Mouse (Mus musculus): ENCODE measurements around the gene Pla2g2e. TPM values are rescaled to one million over a fixed set of nuclear protein-coding genes. Genes with fewer than 3 reads are reported as not detected.

Pla2g2e gene
- polyA plus RNA-seq (2016; fragmentation: Nextera tagmentation; extraction: Ambion mirVana), result not detected in 2 replicates

DNA sequence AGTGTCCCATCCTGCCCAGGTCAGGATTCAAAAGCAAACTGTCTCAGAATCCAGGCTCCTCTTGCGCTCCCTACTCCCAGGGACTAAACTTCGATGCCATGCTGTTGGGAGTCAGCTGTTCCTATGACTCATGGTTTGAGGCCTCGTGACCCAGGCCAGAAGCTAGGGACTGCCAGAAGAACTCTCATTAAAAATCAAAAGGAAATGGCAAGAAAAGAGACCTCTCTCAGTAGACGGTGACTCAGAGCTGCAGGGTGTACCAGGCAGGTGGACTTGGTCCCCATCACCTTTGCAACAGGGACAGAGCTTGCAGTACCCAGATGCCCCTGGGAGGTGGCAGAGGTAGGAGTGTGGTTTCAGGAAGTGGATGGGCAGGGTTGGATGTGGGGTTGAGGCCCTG lies at the start of gene Pla2g2e:
TSS of gene Pla2g2e (plus strand) at position 212 of the 400 bp plus-strand sequence.
- no peak within 1 kb of the TSS for H3K27ac ChIP-seq
- H3K9me3 ChIP-seq (replicated peaks), result no peaks in the 10 kb centered on the region
- peaks cover 37% of the 10 kb centered on the region for H3K27me3 ChIP-seq (replicated peaks)
- no peak within 1 kb of the TSS for H3K4me2 ChIP-seq
- 70% methylated on average over 4 of the region's 4 CpGs for WGBS (ENCODE audit: insufficient replicate concordance)
- H3K4me1 ChIP-seq, result no peaks in the 10 kb centered on the region
- H3K4me3 ChIP-seq, result no peak within 1 kb of the TSS
- H3K9ac ChIP-seq, result no peak within 1 kb of the TSS
- no peaks in the 10 kb centered on the region for H3K36me3 ChIP-seq
- ATAC-seq, result no peak

DNA sequence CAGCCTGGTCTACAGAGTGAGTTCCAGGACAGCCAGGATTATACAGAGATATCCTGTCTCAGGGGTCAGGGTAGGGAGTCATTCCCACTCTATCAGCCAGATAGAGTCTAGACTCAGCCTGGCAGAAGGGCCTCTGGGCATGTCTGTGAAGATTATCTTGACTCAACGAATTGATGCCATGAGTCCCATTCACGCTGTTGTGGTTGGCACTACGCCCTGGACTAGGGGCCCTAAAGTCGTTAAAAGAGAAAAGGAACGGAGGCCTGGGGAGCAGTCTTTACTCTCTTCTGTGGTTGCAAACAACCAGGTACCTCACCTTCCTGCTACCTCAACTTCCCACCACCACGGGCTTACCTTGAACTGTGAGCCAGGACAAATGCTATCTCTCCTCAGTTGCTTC lies 37.9 kb upstream of the Pla2g2e start:
- no peak for ATAC-seq
- 75% methylated on average over 6 of the region's 6 CpGs for WGBS (ENCODE audit: insufficient replicate concordance)
- Histone ChIP-seq H3K9me3 (replicated peaks) (peaks cover 17% of the 10 kb centered on the region; the same call in 1 of the 2 replicates), H3K27me3 (replicated peaks) (no peaks in the 10 kb centered on the region), H3K36me3 (no peaks in the 10 kb centered on the region), H3K27ac (no peak overlapping the region), H3K9ac (no peak overlapping the region), H3K4me2 (no peak overlapping the region), H3K4me1 (no peaks in the 10 kb centered on the region), H3K4me3 (no peak overlapping the region)

DNA sequence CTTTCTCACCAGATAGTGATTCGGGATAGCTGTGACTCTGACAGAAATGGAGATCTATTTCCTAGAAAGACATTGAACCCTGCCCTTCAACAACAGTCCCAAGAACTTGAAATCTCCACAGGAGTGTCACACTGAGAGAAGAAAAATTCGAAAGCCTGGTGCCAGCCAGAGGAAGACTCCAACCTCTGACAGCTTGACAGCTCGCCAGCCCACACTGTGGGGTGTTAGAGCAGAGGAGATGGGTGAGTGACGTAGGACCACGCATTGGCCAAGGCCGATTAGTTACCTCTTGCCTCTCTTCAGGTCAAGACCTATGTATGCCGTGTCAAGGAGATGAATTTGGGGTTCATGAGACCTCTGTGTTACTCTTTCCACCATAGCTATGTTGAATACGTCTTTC lies 37.0 kb upstream of the Pla2g2e start:
- no peak overlapping the region for H3K4me3 ChIP-seq
- H3K27me3 ChIP-seq (replicated peaks), result no peaks in the 10 kb centered on the region
- H3K36me3 ChIP-seq, result no peaks in the 10 kb centered on the region
- H3K9ac ChIP-seq, result no peak overlapping the region
- no peak overlapping the region for H3K27ac ChIP-seq
- 62% methylated on average over 8 of the region's 8 CpGs for WGBS (ENCODE audit: insufficient replicate concordance)
- no peaks in the 10 kb centered on the region for H3K4me1 ChIP-seq
- no peak overlapping the region for H3K4me2 ChIP-seq
- peaks cover 26% of the 10 kb centered on the region; the same call in 1 of the 2 replicates for H3K9me3 ChIP-seq (replicated peaks)
- no peak for ATAC-seq

DNA sequence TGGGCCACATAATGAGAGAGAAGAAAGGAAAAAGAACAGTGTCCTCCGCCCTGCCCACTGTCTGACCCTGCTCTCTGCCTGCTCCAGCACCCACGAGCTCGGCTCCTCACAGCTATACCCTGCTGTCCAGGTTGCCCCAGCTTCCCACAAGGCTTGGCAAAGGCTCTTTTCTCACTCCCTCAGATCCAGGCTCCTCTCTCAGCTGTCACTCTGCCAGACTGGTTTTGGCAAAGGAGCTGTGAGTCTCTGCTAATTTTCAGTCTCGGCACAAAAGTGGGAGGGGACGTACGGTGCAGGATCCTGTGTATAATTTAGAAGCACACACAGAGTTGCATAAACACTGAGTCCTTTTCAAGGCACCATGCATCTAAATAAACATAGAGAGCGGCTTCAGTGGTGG lies 36.4 kb upstream of the Pla2g2e start:
- 86% methylated on average over 7 of the region's 7 CpGs for WGBS (ENCODE audit: insufficient replicate concordance)
- no peak for ATAC-seq

DNA sequence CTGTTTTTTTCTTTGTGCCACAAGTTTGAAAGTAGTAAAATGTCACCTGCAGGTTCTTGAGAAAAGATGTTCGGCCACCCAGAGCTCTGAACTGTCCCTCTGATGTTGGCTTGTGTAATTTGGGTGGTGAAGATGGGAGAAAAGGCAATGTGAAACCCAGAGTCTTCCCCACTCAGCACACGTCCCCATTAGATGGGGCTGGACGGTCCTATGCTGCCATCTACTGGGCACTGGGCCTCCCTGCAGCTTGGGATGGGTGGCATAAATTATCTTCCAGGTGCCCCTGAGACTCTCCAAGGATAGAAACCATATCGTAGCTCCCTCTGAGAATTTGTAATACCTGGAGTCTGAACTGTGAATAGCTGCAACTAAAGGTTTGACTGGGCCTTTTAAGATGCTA lies 26.3 kb upstream of the Pla2g2e start:
- WGBS (ENCODE audit: insufficient replicate concordance), result 9% methylated on average over 4 of the region's 4 CpGs
- ATAC-seq, result no peak
- H3K27ac ChIP-seq, result no peak overlapping the region

More for the DNA sequence above, 36.4 kb upstream of the Pla2g2e start:
- no peak overlapping the region for H3K9ac ChIP-seq
- H3K27me3 ChIP-seq (replicated peaks), result no peaks in the 10 kb centered on the region
- no peak overlapping the region for H3K27ac ChIP-seq
- no peaks in the 10 kb centered on the region for H3K4me1 ChIP-seq
- no peaks in the 10 kb centered on the region for H3K36me3 ChIP-seq
- no peak overlapping the region for H3K4me2 ChIP-seq
- H3K9me3 ChIP-seq (replicated peaks), result peaks cover 26% of the 10 kb centered on the region; the same call in 1 of the 2 replicates
- H3K4me3 ChIP-seq, result no peak overlapping the region

DNA sequence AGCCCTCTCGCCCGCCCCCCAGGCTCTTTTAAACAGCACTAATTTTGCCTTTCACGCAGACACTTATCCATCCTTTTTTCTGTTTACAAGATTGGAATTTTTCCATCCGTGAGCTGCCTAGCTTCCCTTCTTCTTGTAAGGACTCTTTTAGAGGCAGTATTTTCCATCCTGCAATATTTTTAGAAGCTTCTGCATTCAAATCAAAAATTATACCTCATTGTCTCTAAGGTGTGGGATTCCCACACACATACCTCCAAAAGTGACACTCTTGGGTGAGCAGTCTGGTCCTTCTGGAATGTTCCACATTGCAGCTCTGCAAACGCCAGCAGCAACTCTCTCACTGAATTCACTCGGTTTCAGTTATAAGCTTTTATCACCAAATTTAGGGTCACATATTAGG lies 24.8 kb upstream of the Pla2g2e start:
- no peak overlapping the region for H3K4me2 ChIP-seq
- H3K27ac ChIP-seq, result no peak overlapping the region
- H3K9ac ChIP-seq, result no peak overlapping the region
- H3K9me3 ChIP-seq (replicated peaks), result no peaks in the 10 kb centered on the region
- ATAC-seq, result no peak
- no peaks in the 10 kb centered on the region for H3K4me1 ChIP-seq
- 63% methylated on average over 6 of the region's 6 CpGs for WGBS (ENCODE audit: insufficient replicate concordance)
- H3K27me3 ChIP-seq (replicated peaks), result peaks cover 8% of the 10 kb centered on the region; the same call in 1 of the 2 replicates
- H3K4me3 ChIP-seq, result no peak overlapping the region
- no peaks in the 10 kb centered on the region for H3K36me3 ChIP-seq

More for the DNA sequence above, 26.3 kb upstream of the Pla2g2e start:
- H3K27me3 ChIP-seq (replicated peaks), result 0 out of 2 replicates have a peak, but pooled peaks cover 4% of the 10 kb centered on the region
- H3K4me2 ChIP-seq, result no peak overlapping the region
- no peaks in the 10 kb centered on the region for H3K9me3 ChIP-seq (replicated peaks)
- no peaks in the 10 kb centered on the region for H3K36me3 ChIP-seq
- H3K4me3 ChIP-seq, result no peak overlapping the region
- no peaks in the 10 kb centered on the region for H3K4me1 ChIP-seq
- no peak overlapping the region for H3K9ac ChIP-seq

DNA sequence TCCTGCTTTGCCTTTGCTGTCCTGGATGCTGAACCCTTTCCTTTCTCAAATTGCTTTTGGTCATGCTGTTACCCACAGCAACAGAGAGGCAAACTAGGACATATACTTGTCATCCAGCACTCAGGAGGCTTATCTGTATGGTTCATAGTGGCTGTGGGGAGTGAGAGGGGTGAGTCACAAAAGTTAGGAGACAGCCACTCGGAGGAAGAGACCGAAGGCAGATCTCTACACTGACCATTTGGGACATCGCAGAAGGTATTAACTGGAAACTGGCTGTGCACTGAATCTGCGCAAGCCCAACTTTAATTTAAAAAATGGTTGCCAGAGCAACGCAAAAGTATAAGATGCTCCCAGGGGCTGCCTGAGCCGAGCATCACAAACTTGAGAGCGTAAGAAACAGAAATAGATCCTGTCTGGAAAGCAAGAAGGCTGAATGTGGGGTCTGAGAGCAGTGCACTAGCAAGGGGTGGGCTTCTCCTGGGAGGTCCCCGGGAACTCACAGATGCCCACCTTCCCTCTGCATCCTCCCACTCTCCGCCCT lies 22.6 kb upstream of the Pla2g2e start:
- WGBS (ENCODE audit: insufficient replicate concordance), result 70% methylated on average over 9 of the region's 9 CpGs
- ATAC-seq, result no peak
- Histone ChIP-seq H3K36me3 (no peaks in the 10 kb centered on the region), H3K4me2 (no peak overlapping the region), H3K27me3 (replicated peaks) (peaks cover 25% of the 10 kb centered on the region), H3K9me3 (replicated peaks) (no peaks in the 10 kb centered on the region), H3K4me3 (no peak overlapping the region), H3K27ac (no peak overlapping the region), H3K4me1 (0 out of 2 replicates have a peak, but pooled peaks cover 4% of the 10 kb centered on the region), H3K9ac (no peak overlapping the region)

DNA sequence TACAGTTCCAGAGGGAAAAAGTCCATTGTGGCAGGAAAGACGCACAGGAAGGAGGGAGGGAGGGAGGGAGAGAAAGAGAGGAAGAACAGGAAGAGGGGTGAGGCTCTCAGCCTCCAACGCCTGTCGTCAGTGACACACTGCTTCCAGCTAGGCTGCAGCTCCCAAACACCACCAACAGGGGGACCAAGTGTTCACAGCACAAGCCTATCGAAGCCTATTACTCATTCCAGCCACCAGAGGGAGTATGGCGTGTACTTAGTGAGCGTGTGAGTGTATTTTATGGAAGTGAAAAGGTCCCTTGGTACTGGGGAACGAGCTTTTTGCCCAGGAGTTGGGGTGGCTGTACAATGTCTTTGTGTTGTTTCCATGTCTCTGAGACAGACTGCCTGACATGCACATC lies 21.3 kb upstream of the Pla2g2e start:
- Histone ChIP-seq H3K9me3 (replicated peaks) (no peaks in the 10 kb centered on the region), H3K27me3 (replicated peaks) (peaks cover 28% of the 10 kb centered on the region), H3K4me2 (no peak overlapping the region), H3K27ac (no peak overlapping the region), H3K4me3 (no peak overlapping the region), H3K4me1 (0 out of 2 replicates have a peak, but pooled peaks cover 4% of the 10 kb centered on the region), H3K9ac (no peak overlapping the region), H3K36me3 (no peaks in the 10 kb centered on the region)
- no peak for ATAC-seq
- WGBS (ENCODE audit: insufficient replicate concordance), result 13% methylated on average over 7 of the region's 7 CpGs

DNA sequence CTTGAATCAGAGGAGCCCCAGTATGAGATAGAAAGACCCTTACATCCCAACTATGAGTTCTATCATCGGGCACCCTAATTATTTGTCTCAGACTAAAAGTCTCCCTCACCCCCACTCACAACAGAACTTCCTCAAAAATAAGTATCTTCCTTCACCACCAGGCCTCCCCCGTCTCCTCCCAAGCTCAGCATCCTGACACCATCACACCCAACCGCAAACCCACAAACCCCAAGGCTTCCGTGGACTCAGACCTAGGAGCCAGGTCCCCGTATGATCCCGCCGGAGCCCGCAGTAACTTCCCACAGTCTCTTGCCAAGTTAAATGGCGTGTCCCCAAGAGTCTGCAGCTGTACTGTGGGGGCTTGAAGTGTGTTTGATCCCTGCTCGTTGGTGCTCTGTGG lies 20.2 kb upstream of the Pla2g2e start:
- ATAC-seq, result no peak
- no peak overlapping the region for H3K4me3 ChIP-seq
- H3K4me2 ChIP-seq, result no peak overlapping the region
- WGBS (ENCODE audit: insufficient replicate concordance), result 36% methylated on average over 10 of the region's 10 CpGs
- H3K36me3 ChIP-seq, result no peaks in the 10 kb centered on the region
- H3K4me1 ChIP-seq, result 0 out of 2 replicates have a peak, but pooled peaks cover 4% of the 10 kb centered on the region
- no peak overlapping the region for H3K27ac ChIP-seq
- peaks cover 28% of the 10 kb centered on the region for H3K27me3 ChIP-seq (replicated peaks)
- H3K9me3 ChIP-seq (replicated peaks), result no peaks in the 10 kb centered on the region
- H3K9ac ChIP-seq, result no peak overlapping the region

DNA sequence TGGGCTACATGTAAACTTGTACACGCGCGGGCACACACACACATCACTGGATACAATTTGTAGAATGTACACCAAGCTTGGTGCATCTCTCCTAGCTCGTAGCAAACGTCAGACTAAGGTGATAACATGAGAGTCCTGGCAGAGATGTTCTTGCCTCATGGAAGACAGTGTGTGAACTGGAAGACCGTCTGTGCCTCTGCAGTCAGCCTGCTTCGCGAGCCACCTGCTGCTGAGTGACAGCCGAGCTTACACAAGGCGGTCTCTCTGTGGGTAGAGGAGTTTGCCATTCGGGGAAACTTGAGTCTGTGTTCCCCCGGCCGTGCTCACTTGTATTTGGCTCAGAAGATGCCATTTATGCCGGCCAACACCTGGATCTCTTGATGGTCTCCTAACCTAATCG lies 19.3 kb upstream of the Pla2g2e start:
- Histone ChIP-seq H3K27me3 (replicated peaks) (peaks cover 25% of the 10 kb centered on the region), H3K36me3 (no peaks in the 10 kb centered on the region), H3K9ac (no peak overlapping the region), H3K4me1 (0 out of 2 replicates have a peak, but pooled peaks cover 4% of the 10 kb centered on the region), H3K4me2 (no peak overlapping the region), H3K27ac (no peak overlapping the region), H3K9me3 (replicated peaks) (no peaks in the 10 kb centered on the region), H3K4me3 (no peak overlapping the region)
- WGBS (ENCODE audit: insufficient replicate concordance), result 48% methylated on average over 15 of the region's 15 CpGs
- ATAC-seq, result no peak

DNA sequence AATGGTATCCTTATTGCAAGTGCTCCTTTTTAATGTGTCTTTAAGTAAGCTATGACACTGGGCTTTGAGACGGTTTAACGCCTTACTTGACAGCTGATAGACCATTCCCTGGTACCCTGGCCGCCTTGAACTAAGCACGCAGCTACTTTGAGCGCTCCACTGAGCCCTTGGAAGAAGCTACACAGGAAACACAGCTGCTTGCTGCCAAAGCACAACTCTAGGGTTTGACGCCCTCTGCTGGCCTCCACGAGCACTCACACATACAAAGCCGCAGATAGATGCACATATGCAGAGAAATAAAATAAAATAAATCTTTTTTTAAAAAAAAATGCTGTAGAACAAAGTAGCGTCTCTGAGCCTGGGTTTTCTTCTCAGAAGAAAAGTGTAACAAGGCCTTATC lies 18.5 kb upstream of the Pla2g2e start:
- Histone ChIP-seq H3K4me1 (0 out of 2 replicates have a peak, but pooled peaks cover 4% of the 10 kb centered on the region), H3K9ac (no peak overlapping the region), H3K27ac (no peak overlapping the region), H3K27me3 (replicated peaks) (peaks cover 24% of the 10 kb centered on the region), H3K36me3 (no peaks in the 10 kb centered on the region), H3K9me3 (replicated peaks) (no peaks in the 10 kb centered on the region), H3K4me3 (no peak overlapping the region), H3K4me2 (peak overlapping the region; percentile 19)
- WGBS (ENCODE audit: insufficient replicate concordance), result 12% methylated on average over 9 of the region's 9 CpGs
- no peak for ATAC-seq

DNA sequence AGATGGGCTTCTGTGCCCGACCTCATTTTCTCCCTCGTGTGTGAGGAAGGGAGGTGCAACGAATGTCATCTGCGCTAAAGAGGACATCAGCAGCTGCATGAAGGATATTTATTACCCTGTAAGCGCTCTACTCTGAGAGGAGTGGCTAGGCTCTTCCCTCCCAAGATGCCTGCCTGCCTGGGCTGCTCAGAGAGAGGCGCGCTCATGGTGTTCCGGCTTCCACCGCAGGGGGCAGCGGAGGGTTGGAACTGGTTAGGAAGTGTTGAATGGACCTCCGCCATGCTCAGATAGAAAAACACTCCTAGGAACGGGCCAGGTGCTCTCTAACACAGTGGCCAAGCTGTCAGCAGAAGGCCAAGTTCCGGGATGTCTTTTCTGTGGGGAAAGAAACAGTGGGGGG lies 18.0 kb upstream of the Pla2g2e start:
- Histone ChIP-seq H3K27me3 (replicated peaks) (peaks cover 25% of the 10 kb centered on the region), H3K36me3 (no peaks in the 10 kb centered on the region), H3K4me2 (peak overlapping the region; percentile 19), H3K4me1 (0 out of 2 replicates have a peak, but pooled peaks cover 4% of the 10 kb centered on the region), H3K4me3 (no peak overlapping the region), H3K27ac (no peak overlapping the region), H3K9ac (no peak overlapping the region), H3K9me3 (replicated peaks) (no peaks in the 10 kb centered on the region)
- 5% methylated on average over 13 of the region's 13 CpGs for WGBS (ENCODE audit: insufficient replicate concordance)
- no peak for ATAC-seq
